Mouse (Mus musculus) skeletal muscle tissue, adult 2 months (tissue): ENCODE results near the gene Ch25h.

Experiments
- DNase-seq: peaks from one replicate; pipeline ENCODE4 v3.0.0-alpha.2; 2012; ENCODE audit warnings: low read depth, low spot score

Ch25h gene

GRCm38 (mm10) chr19:34468794-34469193, 6.2 kb downstream of the Ch25h start:
- DNase-seq = no peak

DNA sequence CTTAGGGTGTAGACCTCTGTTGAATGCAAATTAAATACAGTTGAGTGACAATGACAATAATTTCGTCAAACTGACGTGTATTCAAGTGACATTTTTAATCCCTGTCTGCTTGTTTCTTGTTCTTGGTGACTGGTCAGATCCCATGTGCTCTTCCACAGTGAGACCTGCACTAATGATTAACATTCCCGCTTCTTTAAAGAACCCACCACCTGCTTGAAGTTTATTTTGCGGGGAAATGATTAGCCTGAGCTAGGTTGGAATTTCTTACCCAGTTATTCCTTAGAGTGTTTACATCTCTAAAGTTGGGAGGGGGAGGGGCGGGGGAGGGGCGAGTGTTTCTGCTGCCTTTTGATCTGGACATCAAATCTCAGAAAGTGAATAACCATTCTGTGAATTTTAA, 6.7 kb downstream of the Ch25h start:
- no peak for DNase-seq

GRCm38 (mm10) chr19:34464453-34464852, 10.5 kb downstream of the Ch25h start:
- DNase-seq = no peak

GRCm38 (mm10) chr19:34461451-34462019, 13.4 kb downstream of the Ch25h start:
- no peak for DNase-seq

DNA sequence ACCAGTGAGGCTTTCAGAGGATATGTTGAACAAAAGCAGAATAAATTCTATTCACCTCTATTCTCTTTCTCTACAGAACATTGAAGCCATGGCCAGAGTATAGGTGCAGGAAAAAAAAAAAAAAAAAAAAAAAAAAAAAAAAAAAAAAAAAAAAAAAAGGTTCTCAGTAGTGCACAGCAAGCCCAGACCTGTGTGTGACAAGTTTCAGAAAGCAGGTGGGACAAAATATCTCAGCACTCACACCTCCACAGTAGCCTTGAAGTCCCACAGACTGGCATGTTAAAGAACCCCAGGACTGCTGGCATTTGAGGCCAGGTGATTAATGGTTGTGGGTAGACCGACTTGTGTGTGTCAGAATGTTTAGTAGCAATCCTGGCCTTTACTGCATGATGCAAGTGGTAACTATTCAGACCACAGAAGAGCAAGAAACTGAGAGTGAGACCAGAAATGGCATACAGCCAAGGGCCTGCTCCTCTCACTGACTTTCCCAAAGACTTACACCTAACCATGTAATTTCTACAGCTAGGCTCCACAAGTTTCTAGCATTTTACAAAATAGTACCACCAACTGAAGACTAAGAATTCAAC, 24.1 kb downstream of the Ch25h start:
- no peak for DNase-seq

DNA sequence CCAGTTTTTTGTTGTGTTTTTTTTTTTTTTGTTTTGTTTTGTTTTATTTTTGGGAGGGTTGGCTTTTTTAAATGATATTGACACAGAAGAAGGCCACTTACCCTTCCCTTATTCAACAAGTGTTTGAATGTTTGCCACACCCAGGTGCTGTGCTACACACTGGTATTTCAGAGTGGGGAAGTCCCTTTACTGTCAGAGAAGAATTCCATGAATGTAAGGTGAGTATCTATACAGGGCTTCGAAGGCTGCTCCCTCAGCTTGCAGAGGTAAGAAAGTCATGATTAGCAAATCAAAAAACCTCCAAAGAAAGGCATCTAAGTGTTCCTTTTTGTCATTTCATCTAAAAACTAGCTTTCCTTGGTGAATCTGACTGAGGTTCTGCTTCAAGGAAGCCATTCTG, 26.1 kb downstream of the Ch25h start:
- no peak for DNase-seq

GRCm38 (mm10) chr19:34445410-34446012, 29.5 kb downstream of the Ch25h start:
- peak; percentile 35 for DNase-seq

DNA sequence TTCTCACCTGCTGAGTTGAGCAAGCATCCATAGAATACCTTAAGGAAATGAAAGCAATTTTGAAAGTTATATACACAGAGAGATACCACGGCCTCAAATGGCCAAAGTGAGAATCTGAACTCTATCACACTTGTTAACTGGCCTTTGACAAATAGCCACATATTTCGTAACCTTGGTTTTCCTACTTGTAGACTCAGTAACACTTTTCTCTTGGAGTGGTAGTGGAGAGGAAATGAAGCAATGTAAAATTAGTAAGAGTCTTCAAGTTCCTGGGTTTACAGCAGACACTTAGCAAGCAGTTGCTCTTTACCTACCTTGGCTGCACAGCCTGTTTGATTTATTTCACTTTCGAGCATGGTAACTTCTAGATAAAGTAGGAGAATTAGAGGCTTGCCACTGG, 30.2 kb downstream of the Ch25h start:
- no peak for DNase-seq

DNA sequence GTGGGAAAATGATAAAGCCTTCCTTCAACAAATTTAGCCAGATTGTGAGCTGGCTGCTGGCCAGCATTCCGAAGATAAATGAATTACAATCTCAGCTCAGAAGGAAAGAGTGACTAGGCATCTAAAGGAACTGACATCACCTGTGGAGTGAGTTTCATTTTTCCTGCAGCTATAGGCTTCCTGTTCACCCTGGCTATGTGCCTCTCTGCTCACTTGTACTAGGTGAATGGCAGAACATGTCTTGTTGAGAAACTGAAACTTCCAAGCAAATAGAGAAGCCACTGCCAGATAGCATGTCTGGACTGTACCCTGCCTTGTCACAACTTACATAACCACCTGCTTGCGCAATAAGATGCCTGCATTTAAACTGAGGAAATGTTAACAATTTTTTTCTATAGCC, 33.0 kb downstream of the Ch25h start:
- peak; percentile 42 for DNase-seq

GRCm38 (mm10) chr19:34435197-34435611, 39.8 kb downstream of the Ch25h start:
- DNase-seq = peak; percentile 48

DNA sequence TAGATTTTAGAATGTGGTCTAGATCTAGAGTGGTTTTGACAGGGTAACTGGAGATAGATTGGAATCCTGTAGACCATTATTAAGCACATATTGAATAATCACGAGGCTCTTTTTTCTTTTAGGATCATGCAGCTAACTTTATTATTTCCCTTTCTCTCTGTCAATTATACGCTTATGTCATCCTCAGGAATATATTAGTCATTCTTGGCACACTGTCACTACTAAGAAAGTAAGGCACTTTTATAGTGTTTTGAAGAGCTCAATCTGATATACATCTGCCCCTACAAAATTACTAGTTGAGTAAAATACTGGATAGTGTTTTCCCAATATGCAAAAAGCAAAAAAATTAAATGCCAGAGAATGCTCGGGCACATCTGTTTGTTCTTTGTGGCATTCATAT, 43.6 kb downstream of the Ch25h start:
- no peak for DNase-seq

GRCm38 (mm10) chr19:34423783-34424335, 51.1 kb downstream of the Ch25h start:
- DNase-seq = no peak
